Mouse (Mus musculus) heart, embryonic 11.5 days (tissue): ENCODE data around the gene Snai3. TPM values are rescaled to one million over a fixed set of nuclear protein-coding genes. Genes with fewer than 3 reads are reported as not detected.

Source experiments
- ATAC-seq: fragments of 200-750 bp; cut with Nextera tagmentation; replicated peaks from 2 replicates; pipeline ENCODE4 v1.8.0; 2017; ENCODE audit warnings: moderate library complexity; ENCODE audit not compliant: insufficient number of reproducible peaks, low FRiP score, low TSS enrichment
- H3K27ac ChIP-seq: fragments of 300-500 bp; sonication (generic); 2 replicates; pipeline ENCODE4 v1.5.1; 2014; ENCODE audit warnings: mild to moderate bottlenecking, low read depth, low read length
- H3K27me3 ChIP-seq: fragments of 300-500 bp; sonication (generic); 2 replicates; pipeline ENCODE4 v1.6.1; 2014; ENCODE audit warnings: mild to moderate bottlenecking, low read length, mixed read lengths; ENCODE audit not compliant: control insufficient read depth, insufficient read depth
- H3K36me3 ChIP-seq: fragments of 300-500 bp; sonication (generic); 2 replicates; pipeline ENCODE4 v1.6.1; 2014; ENCODE audit warnings: mild to moderate bottlenecking, low read length, moderate library complexity, mixed read lengths; ENCODE audit not compliant: control insufficient read depth, insufficient read depth
- H3K4me1 ChIP-seq: fragments of 300-500 bp; sonication (generic); 2 replicates; pipeline ENCODE4 v1.6.1; 2014; ENCODE audit warnings: low read length; ENCODE audit not compliant: control insufficient read depth, insufficient read depth
- H3K4me2 ChIP-seq: fragments of 300-500 bp; sonication (generic); 2 replicates; pipeline ENCODE4 v1.6.1; 2014; ENCODE audit warnings: mild to moderate bottlenecking, moderate library complexity
- H3K4me3 ChIP-seq: fragments of 300-500 bp; sonication (generic); 2 replicates; pipeline ENCODE4 v1.5.1; 2014; ENCODE audit warnings: low read depth, low read length
- H3K9ac ChIP-seq: fragments of 300-500 bp; sonication (generic); 2 replicates; pipeline ENCODE4 v1.6.1; 2014; ENCODE audit warnings: mild to moderate bottlenecking, low read depth, low read length, moderate library complexity
- H3K9me3 ChIP-seq: fragments of 300-500 bp; sonication (generic); replicated peaks from 2 replicates; pipeline ENCODE4 v1.6.1; 2016; ENCODE audit warnings: low read length; ENCODE audit not compliant: control insufficient read depth
- WGBS: fragments of 180-500 bp; shearing (Covaris S2); extraction: QIAGEN DNeasy Blood & Tissue Kit; methylation state at CpG from one replicate; pipeline ENCODE4 v1.1.7; 2014; ENCODE audit not compliant: insufficient replicate concordance; 5-methylcytosine and 5-hydroxymethylcytosine counted together
- polyA plus RNA-seq: library from polyadenylated mRNA; unstranded; fragments of >200 nt; fragmentation: Nextera tagmentation; extraction: Ambion mirVana; gene quantifications from 2 replicates; pipeline ENCODE4 v1.2.1, GENCODE M21; 2014

Snai3 gene
- polyA plus RNA-seq, 1 experiment from 2014 or later, result 3.0 TPM

GRCm38 (mm10) chr8:122430646-122431045 lies 29.9 kb downstream of the Snai3 start:
- H3K27me3 ChIP-seq, result no peaks in the 10 kb centered on the region
- H3K9ac ChIP-seq, result no peak overlapping the region
- peaks cover 13% of the 10 kb centered on the region; the same call in 1 of the 2 replicates for H3K4me1 ChIP-seq
- H3K36me3 ChIP-seq, result no peaks in the 10 kb centered on the region; the same call in 1 of the 2 replicates
- H3K4me3 ChIP-seq, result no peak overlapping the region
- H3K27ac ChIP-seq, result no peak overlapping the region
- no peaks in the 10 kb centered on the region for H3K9me3 ChIP-seq
- WGBS, result 79% methylated on average over 3 of the region's 3 CpGs
- ATAC-seq, result no peak
- H3K4me2 ChIP-seq, result no peak overlapping the region

DNA sequence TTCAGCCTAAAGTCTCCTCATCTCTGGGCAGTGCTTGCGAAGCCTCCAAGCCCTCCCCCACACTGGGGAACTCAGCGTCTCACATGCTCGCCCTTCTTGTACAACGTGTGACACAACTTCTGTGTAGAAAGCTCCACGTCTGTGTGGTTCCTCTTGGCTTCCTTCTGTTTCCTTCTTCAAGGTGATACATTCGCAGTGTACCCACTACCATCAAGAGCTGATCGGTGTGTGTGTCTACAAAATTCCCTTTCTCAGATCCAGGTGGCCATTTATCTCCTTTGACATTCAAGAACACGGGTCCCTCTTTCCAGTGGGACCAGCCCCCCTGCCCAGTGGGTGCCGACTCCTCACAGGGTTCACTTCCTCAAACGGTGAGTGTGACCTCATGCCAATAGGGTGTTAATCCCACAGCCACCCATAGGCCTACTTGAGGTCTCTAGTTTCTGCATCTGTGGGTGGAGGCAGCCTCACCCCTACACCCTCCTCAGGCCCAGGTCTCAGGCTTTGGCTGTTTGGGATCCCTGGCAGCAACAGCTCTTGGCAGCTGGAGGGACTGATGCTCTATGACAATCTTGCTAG lies 30.4 kb downstream of the Snai3 start:
- H3K27ac ChIP-seq, result no peak overlapping the region
- no peaks in the 10 kb centered on the region; the same call in 1 of the 2 replicates for H3K36me3 ChIP-seq
- no peaks in the 10 kb centered on the region for H3K27me3 ChIP-seq
- no peaks in the 10 kb centered on the region for H3K9me3 ChIP-seq
- H3K4me3 ChIP-seq, result no peak overlapping the region
- no peak for ATAC-seq
- no peak overlapping the region for H3K9ac ChIP-seq
- no peak overlapping the region for H3K4me2 ChIP-seq
- 75% methylated on average over 10 of the region's 10 CpGs for WGBS
- peaks cover 13% of the 10 kb centered on the region; the same call in 1 of the 2 replicates for H3K4me1 ChIP-seq

- ATAC-seq, result no peak
- H3K4me2 ChIP-seq, result no peak overlapping the region
- H3K27ac ChIP-seq, result no peak overlapping the region
- H3K9ac ChIP-seq, result no peak overlapping the region
- H3K4me1 ChIP-seq, result peaks cover 20% of the 10 kb centered on the region
- H3K4me3 ChIP-seq, result no peak overlapping the region
- H3K9me3 ChIP-seq, result no peaks in the 10 kb centered on the region
- whole genome bisulfite sequencing, result 88% methylated on average over 9 of the region's 9 CpGs
- H3K36me3 ChIP-seq, result no peaks in the 10 kb centered on the region; the same call in 1 of the 2 replicates
- H3K27me3 ChIP-seq, result no peaks in the 10 kb centered on the region
Observed at GRCm38 (mm10) chr8:122428163-122428562, 32.4 kb downstream of the Snai3 start.

DNA sequence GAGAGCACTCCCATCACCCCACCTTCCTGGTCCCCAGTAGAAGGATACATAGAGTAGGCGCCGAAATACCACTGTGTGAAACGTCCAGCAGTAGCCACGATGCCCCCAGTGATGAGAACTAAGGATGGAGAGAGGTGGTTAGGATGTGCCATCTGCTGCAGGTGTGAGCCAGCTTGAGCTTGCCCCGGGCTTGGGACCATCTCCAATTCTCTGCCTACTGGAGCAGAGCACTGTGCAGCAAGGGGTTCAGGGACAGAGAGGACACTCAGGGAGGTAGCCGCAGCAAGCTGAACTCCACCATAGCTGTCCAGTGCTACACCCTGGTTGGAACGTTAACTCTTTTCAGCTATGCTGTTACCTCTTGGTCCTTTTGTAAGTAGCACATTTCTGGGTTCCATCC lies 32.9 kb downstream of the Snai3 start:
- Histone ChIP-seq H3K4me1 (peaks cover 14% of the 10 kb centered on the region), H3K27me3 (no peaks in the 10 kb centered on the region), H3K9me3 (no peaks in the 10 kb centered on the region), H3K4me3 (no peak overlapping the region), H3K27ac (no peak overlapping the region), H3K36me3 (no peaks in the 10 kb centered on the region; the same call in 1 of the 2 replicates), H3K9ac (no peak overlapping the region), H3K4me2 (no peak overlapping the region)
- ATAC-seq, result no peak
- 84% methylated on average over 7 of the region's 7 CpGs for WGBS

DNA sequence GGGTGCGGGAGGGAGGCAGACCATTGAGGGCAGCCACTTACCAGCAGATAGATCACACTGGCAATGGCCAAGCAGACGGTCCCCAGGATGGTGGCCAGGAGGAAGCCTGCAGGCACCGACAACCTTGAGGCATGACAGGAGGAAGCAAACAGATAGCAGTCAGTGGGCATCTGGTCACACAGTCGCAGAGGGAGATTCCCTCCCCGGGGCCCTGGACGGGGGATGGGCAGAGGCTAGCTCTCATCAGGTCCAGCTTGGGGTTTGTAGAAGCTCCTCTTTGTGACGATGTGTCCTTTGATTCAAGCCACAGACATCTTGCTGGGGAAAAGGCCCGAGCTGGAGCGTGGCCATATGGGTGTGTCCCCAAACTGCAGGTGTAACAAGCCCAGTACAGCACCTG lies 34.4 kb downstream of the Snai3 start:
- 55% methylated on average over 9 of the region's 9 CpGs for WGBS
- no peak overlapping the region for H3K27ac ChIP-seq
- no peak overlapping the region for H3K4me3 ChIP-seq
- no peaks in the 10 kb centered on the region for H3K27me3 ChIP-seq
- H3K4me1 ChIP-seq, result peaks cover 8% of the 10 kb centered on the region
- H3K4me2 ChIP-seq, result no peak overlapping the region
- ATAC-seq, result no peak
- no peak overlapping the region for H3K9ac ChIP-seq
- no peaks in the 10 kb centered on the region; the same call in 1 of the 2 replicates for H3K36me3 ChIP-seq
- H3K9me3 ChIP-seq, result no peaks in the 10 kb centered on the region

GRCm38 (mm10) chr8:122423659-122424058 lies 36.9 kb downstream of the Snai3 start:
- Histone ChIP-seq H3K9ac (no peak overlapping the region), H3K4me1 (peaks cover 8% of the 10 kb centered on the region), H3K27ac (no peak overlapping the region), H3K9me3 (no peaks in the 10 kb centered on the region), H3K27me3 (no peaks in the 10 kb centered on the region), H3K4me2 (no peak overlapping the region), H3K36me3 (no peaks in the 10 kb centered on the region; the same call in 1 of the 2 replicates), H3K4me3 (no peak overlapping the region)
- no peak for ATAC-seq
- WGBS, result 52% methylated on average over 5 of the region's 5 CpGs

DNA sequence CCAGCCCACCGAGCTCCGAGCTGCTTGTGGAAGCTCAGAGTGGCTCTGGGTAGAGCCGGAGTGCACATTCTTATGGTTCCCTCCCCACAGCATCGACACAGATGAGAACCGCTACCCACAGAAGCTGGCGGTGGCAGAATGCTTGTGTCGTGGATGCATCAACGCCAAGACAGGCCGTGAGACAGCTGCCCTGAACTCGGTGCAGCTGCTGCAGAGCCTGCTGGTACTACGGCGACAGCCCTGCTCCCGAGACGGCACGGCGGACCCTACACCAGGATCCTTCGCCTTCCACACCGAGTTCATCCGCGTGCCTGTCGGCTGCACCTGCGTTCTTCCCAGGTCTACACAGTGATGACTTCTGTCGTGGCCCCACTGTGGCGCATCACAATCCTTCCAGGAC lies 37.3 kb downstream of the Snai3 start:
- H3K4me1 ChIP-seq, result peaks cover 8% of the 10 kb centered on the region
- H3K27me3 ChIP-seq, result no peaks in the 10 kb centered on the region
- ATAC-seq, result no peak
- no peak overlapping the region for H3K27ac ChIP-seq
- no peak overlapping the region for H3K9ac ChIP-seq
- H3K4me3 ChIP-seq, result no peak overlapping the region
- H3K36me3 ChIP-seq, result peaks cover 3% of the 10 kb centered on the region
- no peaks in the 10 kb centered on the region for H3K9me3 ChIP-seq
- 79% methylated on average over 24 of the region's 24 CpGs for WGBS
- no peak overlapping the region for H3K4me2 ChIP-seq

- peaks cover 8% of the 10 kb centered on the region for H3K36me3 ChIP-seq
- no peak within 1 kb of the TSS for H3K4me3 ChIP-seq
- H3K9me3 ChIP-seq, result no peaks in the 10 kb centered on the region
- no peak within 1 kb of the TSS for H3K4me2 ChIP-seq
- H3K27me3 ChIP-seq, result no peaks in the 10 kb centered on the region
- no peak within 1 kb of the TSS for H3K27ac ChIP-seq
- no peak within 1 kb of the TSS for H3K9ac ChIP-seq
- H3K4me1 ChIP-seq, result peaks cover 8% of the 10 kb centered on the region
- ATAC-seq, result no peak
- 74% methylated on average over 14 of the region's 14 CpGs for WGBS
Observed at GRCm38 (mm10) chr8:122421376-122422070, 39.0 kb downstream of the Snai3 start, which contains the start of gene Il17c. TSS of gene Il17c (plus strand) at chr8:122422020.
